Mouse (Mus musculus): ENCODE results near the gene Rnf20. TPM values are rescaled to one million over a fixed set of nuclear protein-coding genes. Genes with fewer than 3 reads are reported as not detected.
"Not testable (repeated sequence)": the region's sequence is repeated elsewhere in the genome, so short reads cannot be mapped to it uniquely, and the experiment has no call there.

Gene Rnf20
- 10 to 100 TPM; 74.1 to 88.7 TPM for total RNA-seq (2021)

DNA sequence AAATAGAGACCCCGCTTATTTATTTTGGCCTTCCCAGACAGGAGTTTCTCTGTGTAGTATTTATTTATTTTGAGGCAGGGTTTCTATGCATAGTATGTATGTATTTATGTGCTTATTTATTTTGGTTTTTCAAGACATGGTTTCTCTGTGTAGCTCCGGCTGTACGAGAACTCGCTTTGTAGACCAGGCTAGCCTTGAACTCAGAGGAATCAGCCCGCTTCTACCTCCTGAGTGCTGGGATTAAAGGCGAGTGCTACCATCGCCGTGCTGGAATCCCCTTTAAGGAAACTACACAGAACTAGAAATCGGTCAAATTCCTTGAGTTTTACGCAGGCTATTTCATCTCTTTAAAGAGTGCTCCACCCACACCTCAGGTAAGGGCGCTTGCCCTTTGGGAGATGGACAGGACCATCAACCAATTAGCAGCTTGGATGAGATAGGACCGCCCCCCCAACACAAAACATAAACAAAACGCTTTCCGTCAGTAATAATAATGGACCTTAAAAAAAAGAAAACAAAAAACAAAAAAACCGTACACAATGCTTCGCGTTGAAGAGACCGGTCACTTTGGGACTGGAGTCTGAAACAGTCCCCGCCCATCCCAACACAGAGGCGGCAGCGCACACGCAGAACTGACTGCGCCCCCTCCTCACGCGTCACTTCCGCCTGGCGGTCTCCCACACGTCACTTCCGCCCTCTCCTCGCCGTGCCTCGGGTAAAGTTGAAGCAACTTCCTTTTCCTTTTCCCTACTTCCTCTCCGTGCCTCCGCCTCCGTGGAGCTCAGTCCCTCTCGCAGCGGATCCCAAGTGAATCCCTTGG lies at the start of gene Rnf20:
TSS of gene Rnf20 (plus strand) at position 688 of the 820 bp plus-strand sequence.
- peak; percentile 95 to 96 for DNase-seq

DNA sequence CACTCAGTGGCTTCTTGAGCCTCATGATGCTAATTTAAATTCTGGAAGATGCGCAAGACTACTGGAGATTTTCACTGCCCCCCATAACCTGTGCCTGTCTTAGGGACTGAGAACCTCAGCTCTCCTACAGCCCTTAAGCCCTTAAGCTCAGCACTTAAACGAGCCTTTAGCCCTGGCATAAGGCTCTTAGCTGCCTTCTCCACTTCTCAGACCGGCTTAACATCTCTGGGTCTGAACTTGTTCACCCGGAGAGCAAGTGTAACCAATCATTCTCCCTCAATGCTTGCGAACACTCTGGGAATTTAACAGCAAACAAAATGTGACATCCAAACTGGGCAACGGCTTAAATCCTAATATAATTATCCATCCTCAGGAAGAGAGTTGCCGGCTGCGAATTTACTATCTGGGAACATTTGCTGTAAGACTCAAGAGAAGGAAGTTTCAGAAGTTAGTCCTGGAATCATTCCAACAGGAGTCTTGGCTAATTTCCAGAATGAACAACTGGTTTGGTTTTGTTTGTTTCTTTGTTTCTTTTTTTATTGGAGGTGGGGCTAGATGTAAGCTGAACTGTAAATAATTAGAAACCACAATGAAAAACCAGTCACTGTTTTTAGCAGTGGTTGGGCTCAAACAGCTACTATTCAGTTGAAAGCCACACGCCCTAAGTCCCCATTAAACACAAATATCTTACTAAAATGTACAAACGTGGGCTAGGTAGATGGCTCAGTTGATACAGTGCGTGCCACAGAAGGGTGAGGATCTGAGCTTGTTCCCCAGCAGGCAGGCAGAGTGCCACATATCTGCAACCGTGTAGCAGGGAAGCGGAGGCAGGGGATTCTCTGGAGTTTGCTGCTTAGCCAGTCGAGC lies 47.6 kb upstream of the Rnf20 start:
- peak; percentile 28 to 41 for DNase-seq

DNA sequence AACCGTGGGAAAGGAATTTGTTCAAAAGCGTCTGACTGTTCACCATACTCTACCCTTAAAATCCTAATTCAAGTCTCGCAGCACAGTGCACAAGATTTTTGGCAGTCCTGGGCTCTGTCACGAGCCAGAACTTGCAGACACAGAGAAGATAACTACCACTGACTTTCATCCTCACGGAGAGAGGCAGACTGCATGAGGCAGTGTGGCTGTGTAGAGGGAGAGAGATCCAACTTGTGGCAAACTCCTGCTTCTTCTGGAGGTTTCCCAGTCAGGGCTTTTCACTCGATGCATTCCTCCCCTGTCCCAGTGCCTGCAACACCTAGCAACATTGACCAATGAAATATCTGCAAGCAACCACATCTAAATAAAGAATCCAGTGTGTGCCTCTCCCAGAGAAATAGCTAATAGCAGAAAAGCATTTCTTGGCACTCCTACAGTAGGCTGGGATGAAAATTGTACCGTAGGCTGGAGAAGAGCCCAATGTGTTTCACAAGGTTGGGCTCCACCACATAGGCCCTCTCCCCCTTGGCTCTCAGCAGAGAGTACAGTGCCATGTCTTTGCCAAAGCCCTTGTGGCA lies 46.2 kb upstream of the Rnf20 start:
- DNase-seq: peak; percentile 18 to 23

DNA sequence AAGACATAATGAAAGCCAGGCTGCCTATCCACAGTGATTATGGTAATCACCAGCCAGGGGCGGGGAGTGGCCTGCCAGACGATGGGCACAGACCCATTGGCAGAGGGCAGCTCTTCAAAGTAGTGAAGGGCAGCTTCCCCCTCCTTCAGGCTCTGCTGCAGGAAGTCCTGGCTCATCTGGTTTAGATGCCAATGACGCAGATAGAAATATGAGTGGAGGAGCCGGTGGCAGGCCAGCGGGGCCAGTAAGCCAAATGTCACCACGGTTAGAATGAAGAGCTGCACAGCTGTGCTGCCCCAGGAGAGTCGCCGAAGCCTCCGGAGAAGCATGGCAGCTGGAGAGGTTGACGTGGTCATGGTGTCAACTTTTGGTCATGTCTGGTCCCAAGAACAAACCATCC lies 45.0 kb upstream of the Rnf20 start:
- DNase-seq: no peak

DNA sequence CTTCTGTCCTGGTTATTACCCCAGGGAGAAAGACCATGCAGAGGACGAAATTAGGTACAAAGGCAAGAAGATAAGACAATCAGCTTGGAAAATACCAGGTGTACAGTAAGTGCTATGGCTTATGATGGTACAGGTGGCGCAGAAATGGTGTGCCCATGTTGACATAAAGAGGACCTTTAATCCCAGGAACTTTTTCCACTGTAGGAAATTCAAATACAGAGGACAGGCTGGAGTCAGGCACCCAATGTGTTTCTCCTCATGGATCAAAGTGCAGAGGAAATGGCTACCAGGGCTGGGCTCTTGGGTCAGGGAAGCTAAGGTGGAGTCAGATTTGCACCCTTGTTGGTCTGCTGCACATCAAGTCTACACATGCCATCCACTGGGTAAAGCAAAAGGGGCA lies 41.7 kb upstream of the Rnf20 start:
- DNase-seq: no peak

DNA sequence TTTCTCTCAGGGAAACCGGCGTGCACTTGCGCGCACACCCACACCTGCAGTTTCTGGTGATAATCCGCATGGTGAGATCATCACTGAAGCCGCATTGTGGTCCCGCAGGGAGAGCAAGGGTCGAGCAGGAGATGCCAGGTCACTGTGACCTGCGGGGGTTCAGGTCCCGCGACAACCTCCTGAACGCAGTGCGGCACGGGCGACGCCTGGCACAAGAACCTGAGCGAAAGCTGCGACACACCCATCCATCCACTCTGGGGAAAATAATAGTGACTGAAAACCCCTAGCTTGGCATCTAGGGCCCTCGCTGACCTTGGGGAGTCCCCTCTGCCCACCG lies 35.0 kb upstream of the Rnf20 start:
- peak in 1 of 2 experiments; percentile 38 for DNase-seq

DNA sequence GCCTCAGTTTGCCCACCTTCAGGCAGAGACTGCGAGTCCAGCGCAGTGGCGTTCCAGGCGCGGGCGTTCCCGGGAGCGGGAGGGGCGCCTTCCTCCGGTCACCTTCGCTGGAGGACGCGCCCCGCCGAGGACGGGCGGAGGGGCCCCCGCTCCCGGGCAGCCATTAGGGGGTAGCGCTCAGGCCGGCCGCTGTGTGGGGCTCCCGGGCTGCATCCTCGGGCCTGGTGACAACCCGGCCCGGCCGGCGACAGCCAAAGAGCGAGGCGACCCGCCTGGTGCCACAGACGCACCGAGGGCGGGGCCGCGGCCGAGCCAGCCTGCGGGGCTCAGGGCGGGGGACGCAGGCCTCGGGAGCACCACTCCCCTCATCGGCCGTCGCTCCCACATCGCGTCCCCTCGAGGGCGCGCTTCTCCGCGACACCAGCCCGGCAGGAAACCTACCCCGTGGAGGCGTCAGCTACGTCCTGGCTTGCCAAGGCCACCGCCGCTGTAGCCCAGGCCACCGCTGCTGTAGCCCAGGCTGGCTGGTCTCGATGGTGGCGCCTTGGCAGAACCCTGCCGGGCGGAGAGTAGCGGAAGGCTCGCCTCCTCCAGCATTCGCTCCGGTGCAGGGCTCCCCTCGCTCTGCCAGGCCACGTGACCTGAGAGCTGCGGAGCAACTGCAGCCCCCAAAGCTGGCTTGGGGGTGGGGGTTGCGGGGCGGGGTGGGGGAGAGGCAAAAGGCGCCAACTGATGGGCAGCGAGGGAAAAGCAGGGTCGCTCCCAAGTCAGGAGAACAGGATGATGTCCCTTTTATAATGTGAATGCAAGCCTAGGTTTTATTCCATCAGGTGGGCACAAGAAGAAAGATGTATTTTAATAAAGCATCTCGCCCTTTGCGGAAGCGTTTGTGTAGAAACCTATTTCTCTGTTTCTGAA lies 34.4 kb upstream of the Rnf20 start, which contains the start of gene Tmem246:
TSS of gene Tmem246 (minus strand) at position 694 of the 918 bp plus-strand sequence.
- DNase-seq: peak; percentile 78 to 81

DNA sequence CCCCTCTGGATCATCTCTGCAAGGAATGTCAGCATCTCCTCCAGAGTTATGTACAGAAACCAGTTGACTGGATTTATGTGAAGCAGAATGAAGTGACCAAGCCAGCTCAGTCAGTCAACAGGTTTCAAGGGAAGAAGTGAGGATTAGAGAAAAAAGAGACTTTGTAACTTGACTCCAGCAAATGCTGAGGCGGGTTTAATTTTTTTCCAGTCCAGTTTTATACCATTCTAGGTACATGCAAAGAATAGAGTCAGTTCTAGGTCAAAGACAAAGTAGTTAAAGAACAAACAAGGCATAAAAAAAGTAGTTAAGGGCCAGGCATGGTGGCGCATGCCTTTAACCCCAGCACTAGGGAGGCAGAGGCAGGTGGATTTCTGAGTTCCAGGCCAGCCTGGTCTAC lies 28.6 kb upstream of the Rnf20 start:
- no peak for DNase-seq

DNA sequence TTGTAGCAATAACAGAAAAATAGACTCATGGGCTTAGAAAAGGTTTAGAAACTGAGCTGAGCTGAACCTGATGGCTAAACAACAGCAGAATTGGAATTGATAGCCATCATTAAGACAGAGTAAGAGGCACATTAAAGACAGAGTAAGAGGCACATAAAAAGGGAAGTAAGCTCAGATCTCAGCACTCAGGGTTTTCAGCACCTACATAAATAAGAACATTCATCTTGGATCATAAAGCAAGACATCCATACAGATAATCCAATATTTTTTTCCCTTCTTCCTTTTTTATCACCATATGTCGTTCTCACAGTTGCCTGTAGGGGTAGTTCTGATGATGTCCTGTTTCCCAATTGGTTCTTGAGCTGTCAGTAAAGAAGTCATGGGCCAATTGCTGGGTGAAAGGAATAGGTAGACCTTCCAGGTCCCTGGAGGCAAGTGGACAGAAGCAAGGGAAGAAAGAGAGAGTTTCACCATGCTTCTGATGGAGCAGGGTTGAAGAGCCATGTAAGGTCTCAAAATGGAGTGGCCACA lies 27.7 kb upstream of the Rnf20 start:
- DNase-seq: no peak

DNA sequence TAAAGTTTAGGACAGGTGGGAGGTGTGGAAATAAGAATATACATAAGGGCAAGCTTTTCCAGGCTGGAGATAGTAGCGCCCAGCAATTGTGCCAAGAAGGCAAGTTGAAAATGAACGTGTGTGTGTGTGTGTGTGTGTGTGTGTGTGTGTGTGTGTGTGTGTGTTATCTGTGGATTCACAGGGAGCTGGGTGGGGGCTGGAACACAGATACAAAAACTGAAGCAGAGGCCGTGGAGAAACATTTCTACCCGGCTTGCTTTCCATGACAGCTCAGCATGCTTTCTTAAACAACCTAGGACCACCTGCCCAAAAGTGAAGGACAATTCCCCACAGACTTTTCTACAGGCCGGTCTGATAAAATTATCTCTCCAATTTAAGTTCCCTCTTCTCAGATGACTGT lies 27.2 kb upstream of the Rnf20 start:
- no peak for DNase-seq

DNA sequence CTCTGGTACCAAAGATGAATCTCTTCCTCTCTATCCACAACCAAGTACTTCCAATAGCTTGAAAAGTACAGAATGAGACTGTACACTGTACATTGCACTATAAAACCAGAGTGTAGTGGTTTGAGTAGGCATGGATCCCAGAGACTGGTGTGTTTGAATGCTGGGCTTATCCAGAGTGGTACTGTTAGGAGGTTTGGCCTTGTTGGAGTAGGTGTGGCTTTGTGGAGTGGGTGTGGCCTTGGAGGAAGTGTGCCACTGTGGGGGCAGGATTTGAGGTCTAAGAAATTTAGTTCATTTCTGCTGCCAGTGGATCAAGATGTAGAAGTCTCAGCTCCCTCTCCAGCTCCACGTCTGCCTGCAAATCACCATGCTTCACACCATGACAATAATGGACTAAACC lies 26.3 kb upstream of the Rnf20 start:
- no peak for DNase-seq

DNA sequence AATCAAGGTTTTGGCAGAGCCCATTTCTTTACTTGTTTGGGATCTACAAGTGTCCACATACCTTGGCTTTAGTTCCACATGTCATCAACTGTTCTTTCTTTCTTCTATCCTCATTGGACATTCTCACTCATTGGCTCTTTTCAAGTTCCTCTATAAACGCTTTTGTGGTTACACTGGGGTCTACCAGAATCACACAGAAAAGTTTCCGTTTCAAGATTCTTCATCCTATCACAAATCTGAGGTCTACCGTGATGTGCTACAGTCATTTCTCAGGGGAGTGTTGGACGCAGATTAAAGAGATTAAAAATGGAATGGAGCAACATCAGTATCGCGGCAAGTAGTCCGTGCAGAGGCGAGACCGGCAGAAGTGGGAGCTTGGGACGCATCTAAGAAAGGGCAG lies 14.9 kb upstream of the Rnf20 start:
- DNase-seq: no peak

DNA sequence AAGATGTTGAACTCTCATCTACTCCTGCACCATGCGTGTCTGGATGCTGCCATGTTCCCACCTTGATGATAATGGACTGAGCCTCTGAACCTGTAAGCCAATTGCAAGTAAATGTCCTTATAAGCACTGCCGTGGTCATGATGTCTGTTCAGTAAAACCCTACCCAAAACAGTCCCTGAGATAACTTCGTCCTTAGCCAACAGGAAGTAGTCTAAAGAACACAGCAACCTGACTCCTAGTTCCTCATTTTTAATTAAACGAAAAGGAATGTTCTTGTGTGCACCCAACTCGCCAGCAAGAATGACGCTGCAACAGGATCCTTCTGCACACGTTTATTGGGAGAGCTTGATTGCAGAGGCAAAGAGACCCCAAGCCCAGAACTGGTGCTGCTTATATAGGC lies 11.9 kb upstream of the Rnf20 start:
- DNase-seq: not testable (repeated sequence)

DNA sequence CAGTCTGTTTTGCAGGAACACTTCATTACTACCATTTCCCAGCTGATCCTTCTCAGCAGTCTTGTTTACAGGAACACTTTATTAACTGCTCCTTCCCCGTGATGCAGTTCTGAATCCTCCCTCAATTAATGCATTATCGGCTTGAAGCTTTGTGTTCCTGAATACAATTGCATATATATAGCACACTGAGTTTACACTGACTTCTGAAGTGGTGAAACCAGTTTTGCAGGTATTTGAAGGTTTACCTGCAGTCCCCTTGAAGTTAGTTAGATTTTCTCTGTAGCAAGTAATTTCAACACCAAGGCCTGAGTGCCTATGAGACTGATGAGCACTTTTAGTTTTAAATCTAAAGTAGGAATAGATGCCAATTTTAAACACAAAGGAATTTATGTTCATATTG lies 9.5 kb upstream of the Rnf20 start:
- no peak for DNase-seq

DNA sequence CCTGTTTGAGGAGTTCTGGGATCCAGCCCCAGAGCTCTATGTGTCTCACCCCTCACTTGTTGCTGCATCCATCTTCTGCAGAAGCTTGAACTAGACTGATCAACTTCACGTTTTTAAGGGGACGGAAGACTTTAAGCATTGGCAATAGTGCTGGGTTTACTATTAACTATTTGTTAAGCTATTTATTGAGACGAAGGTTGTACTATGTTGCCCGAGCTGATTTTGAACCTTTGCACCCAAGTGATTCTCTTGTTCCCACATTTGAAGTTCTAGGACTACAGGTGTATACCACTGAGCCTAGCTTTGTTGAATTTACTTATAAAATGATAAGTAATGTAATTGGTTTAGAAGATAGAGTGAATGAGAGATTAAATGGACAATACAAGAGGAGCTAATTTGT lies 7.9 kb upstream of the Rnf20 start:
- DNase-seq: no peak

DNA sequence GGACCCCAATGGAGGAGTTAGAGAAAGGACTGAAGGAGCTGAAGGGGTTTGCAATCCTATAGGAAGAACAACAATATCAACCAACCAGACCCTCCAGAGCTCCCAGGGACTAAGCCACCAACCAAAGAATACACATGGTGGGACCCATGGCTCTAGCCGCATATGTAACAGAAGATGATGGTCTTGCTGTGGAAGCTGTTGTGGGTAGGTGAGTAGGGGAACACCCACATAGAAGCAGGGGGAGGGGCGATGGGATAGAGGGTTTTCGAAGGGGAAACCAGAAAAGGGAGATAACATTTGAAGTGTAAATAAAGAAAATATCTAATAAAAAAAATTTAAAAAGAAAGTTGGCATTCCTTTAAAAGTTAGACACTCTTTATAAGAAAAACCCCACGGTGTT lies 6.8 kb upstream of the Rnf20 start:
- not testable (repeated sequence) for DNase-seq

DNA sequence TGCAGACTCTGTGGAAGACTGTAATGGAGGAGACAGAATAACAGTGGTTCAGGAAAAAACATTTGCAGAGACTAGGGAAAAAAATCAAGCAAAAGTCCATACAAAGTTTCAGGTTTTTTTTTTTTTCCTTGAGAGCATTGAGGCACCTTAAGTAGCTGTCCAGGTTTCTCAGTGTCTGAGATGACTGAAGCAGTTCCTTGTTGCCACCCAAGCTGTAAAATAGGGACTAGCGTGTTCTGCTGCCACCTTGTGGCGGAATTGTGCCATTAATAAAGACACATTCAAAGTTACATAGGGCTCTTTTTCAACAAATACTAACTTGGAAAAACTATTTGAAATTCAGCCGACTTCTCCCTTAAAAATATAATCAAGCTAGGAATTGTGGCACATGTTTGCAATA lies 4.8 kb upstream of the Rnf20 start:
- peak; percentile 48 to 62 for DNase-seq

DNA sequence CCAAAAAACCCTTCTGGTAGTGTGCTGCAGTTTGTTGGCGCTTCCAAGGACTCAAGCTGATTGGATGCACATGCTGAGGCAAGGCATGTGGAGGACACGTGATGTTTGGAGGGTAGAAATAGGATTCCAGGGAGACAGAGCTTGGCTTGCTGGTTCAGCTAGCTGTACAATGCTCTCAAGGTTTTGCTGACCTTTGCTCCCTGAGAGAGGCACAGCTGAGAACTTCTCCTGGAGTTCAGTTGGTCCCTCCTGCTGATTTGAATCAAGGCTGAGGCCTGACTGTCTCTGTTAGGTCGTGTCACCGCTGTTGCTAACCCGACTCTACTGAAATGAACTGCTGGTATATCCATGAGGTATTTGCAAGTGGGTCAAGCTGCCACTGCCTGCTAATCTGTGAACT lies 2.9 kb upstream of the Rnf20 start:
- DNase-seq: no peak

DNA sequence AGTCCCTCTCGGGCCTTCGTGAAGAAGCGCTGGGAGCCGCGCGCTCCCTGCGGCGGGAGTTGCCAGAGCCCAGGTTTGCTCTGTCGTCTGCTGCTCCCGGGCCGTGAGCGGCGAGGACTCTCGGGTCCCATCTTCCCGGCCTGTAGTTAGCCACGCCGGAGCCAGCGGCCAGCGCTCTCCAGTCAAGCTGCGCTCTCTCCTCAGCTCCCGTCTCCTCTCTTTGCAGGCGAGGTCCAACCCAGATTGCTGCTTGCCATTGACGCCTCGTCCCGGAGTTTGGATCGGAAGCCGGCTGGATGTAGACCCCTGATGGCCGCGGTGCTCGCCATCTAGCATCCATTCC lies 304 bp downstream of the Rnf20 start:
- DNase-seq: no peak

DNA sequence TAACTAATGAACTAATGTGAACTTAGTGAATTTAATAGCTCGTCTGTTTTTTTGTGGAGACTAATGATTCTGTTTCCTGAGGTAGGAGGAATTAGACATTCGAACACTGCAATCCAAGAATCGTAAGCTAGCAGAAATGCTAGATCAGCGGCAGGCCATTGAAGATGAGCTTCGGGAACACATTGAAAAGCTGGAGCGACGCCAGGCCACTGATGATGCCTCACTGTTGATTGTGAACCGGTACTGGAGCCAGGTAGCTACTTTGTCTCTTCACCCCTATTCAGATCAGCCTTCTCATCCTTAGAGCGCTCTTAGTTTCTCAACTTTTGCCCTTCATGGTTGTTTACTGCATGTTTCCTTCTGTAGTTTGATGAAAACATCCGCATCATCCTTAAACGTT lies 6.0 kb downstream of the Rnf20 start:
- no peak for DNase-seq

DNA sequence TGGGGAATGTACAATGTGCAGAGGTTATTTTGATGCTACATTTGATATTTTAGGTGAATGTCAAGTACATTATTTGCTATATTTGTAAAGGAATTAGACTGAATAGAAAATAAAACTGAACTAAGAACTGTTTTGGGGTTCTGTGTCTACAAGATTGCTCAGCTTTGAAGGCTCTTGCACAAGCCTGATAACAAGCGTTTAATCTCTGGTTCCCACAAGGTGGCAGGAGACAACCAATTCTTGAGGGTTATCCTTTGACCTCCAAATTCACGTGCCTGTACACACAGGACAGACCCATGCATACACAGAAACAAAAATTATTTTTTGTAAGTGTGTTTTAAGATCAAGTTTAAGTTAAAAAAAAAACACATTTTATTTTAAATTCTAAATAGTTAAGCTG lies 8.1 kb downstream of the Rnf20 start:
- DNase-seq: no peak

DNA sequence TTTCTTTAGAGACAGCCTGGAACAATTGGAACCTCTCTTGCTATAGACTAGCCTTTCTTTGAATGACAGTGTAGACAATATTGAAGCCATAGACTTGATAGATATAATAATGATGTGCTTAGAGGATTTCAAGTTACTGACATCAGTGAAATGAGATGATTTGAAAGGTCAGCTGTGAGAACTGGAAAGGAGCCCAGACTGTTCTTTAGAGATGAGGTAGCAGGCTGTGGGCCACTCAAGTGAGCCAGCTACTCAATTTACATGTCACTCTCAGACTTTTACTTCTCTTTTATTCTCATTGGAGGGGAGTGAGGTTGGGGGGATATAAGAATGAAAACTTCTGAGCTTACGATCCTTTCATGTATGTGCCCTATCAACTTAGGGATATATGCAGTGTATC lies 27.6 kb downstream of the Rnf20 start:
- no peak for DNase-seq
